Mouse (Mus musculus): ENCODE results near the gene Bri3. TPM values are rescaled to one million over a fixed set of nuclear protein-coding genes. Genes with fewer than 3 reads are reported as not detected.

The Bri3 gene
- total RNA-seq, 1 experiment from 2014 or later, result 15.3 TPM

GRCm38 (mm10) chr5:144278374-144278960 lies 34.2 kb downstream of the Bri3 start:
- no peak for ATAC-seq (replicated peaks in 1 of 2; ENCODE audit: insufficient read depth in 1 of 2, low FRiP score in 2 of 2, low TSS enrichment in 1 of 2, low read depth in 1 of 2, poor library complexity in 2 of 2, severe bottlenecking in 2 of 2)

DNA sequence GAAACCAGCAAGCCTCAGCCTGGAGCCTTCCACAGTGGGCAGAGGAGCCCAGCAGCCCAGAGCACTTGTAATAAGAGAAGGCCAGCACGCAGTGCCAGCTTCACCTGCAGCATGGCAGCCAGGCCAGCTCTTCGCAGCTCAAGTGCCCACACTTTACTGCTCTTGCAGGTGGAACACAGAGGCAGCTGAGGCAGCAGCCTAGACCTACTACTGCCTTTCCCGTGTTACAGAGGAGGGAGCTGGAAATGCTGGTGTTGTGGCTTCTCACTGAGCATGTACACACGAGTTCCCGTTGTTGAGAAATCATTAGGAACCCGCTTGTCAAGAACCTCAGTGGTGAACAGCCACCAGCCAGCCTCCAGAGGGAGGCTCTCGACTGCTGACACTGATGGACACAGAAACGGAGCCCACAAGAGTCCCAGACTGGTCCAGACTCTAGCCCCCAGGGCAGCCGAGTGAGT lies 34.9 kb downstream of the Bri3 start:
- no peak for ATAC-seq (replicated peaks in 1 of 2; ENCODE audit: insufficient read depth in 1 of 2, low FRiP score in 2 of 2, low TSS enrichment in 1 of 2, low read depth in 1 of 2, poor library complexity in 2 of 2, severe bottlenecking in 2 of 2)

- ATAC-seq (replicated peaks in 1 of 2; ENCODE audit: insufficient read depth in 1 of 2, low FRiP score in 2 of 2, low TSS enrichment in 1 of 2, low read depth in 1 of 2, poor library complexity in 2 of 2, severe bottlenecking in 2 of 2), result no peak
Measured at GRCm38 (mm10) chr5:144279926-144280325, 35.7 kb downstream of the Bri3 start.

GRCm38 (mm10) chr5:144282470-144283260 lies 38.4 kb downstream of the Bri3 start:
- ATAC-seq (replicated peaks in 1 of 2; ENCODE audit: insufficient read depth in 1 of 2, low FRiP score in 2 of 2, low TSS enrichment in 1 of 2, low read depth in 1 of 2, poor library complexity in 2 of 2, severe bottlenecking in 2 of 2), result no peak

GRCm38 (mm10) chr5:144283551-144284031 lies 39.4 kb downstream of the Bri3 start:
- ATAC-seq (replicated peaks in 1 of 2; ENCODE audit: insufficient read depth in 1 of 2, low FRiP score in 2 of 2, low TSS enrichment in 1 of 2, low read depth in 1 of 2, poor library complexity in 2 of 2, severe bottlenecking in 2 of 2), result peak; percentile 79 to 82

- ATAC-seq (replicated peaks in 1 of 2; ENCODE audit: insufficient read depth in 1 of 2, low FRiP score in 2 of 2, low TSS enrichment in 1 of 2, low read depth in 1 of 2, poor library complexity in 2 of 2, severe bottlenecking in 2 of 2), result no peak
Measured at GRCm38 (mm10) chr5:144284599-144284998, 40.4 kb downstream of the Bri3 start.

- no peak for ATAC-seq (replicated peaks in 1 of 2; ENCODE audit: insufficient read depth in 1 of 2, low FRiP score in 2 of 2, low TSS enrichment in 1 of 2, low read depth in 1 of 2, poor library complexity in 2 of 2, severe bottlenecking in 2 of 2)
Measured at GRCm38 (mm10) chr5:144286591-144287266, 42.5 kb downstream of the Bri3 start.

DNA sequence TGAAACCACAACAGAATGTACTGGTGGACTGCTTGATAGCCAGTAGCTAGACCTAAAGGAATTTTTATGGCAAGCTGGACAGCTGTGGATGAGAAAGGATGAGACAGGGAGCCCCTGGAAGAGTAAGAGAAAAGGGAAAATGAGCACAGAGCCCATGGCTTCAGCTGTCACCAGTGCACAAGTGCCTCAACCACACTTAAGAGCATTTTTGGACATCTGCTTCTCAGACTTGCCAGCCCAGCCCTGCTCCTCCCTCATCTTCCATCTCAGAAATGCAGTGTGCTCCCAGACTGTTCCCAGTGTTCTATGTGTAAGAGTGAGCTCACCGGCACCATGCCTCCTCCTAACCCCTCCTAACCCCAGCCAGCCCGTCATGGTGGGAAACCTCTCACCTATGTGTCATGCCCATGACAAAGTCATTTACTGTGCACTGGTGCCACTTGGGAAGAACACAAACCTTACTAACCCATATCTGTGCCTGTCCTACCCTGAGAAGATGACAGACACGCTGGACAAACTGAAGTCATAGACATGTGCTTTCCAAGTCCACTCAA lies 43.1 kb downstream of the Bri3 start:
- ATAC-seq (replicated peaks in 1 of 2; ENCODE audit: insufficient read depth in 1 of 2, low FRiP score in 2 of 2, low TSS enrichment in 1 of 2, low read depth in 1 of 2, poor library complexity in 2 of 2, severe bottlenecking in 2 of 2), result no peak

- ATAC-seq (replicated peaks in 1 of 2; ENCODE audit: insufficient read depth in 1 of 2, low FRiP score in 2 of 2, low TSS enrichment in 1 of 2, low read depth in 1 of 2, poor library complexity in 2 of 2, severe bottlenecking in 2 of 2), result no peak
Measured at GRCm38 (mm10) chr5:144288391-144288790, 44.2 kb downstream of the Bri3 start.

- no peak for ATAC-seq (replicated peaks in 1 of 2; ENCODE audit: insufficient read depth in 1 of 2, low FRiP score in 2 of 2, low TSS enrichment in 1 of 2, low read depth in 1 of 2, poor library complexity in 2 of 2, severe bottlenecking in 2 of 2)
Measured at GRCm38 (mm10) chr5:144289769-144290440, 45.7 kb downstream of the Bri3 start.

DNA sequence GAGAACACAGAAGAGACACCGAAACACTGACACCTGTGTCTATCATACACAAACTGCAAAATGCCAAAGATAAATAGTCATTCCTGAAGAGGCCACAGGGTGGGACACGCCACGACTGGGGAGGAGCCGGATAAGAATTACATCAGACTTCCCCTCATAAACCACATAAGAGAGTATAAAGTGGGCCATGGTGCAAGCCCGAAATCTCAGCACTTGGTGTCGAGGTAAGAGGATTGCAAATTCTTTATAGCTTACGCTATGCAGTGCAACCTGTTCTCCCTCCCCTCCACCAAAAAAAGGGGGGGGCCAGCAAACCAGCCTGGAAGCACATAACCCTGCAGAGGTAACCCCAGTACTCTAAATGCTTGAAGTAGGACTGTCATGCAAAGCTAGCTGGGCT lies 50.7 kb downstream of the Bri3 start:
- ATAC-seq (replicated peaks in 1 of 2; ENCODE audit: insufficient read depth in 1 of 2, low FRiP score in 2 of 2, low TSS enrichment in 1 of 2, low read depth in 1 of 2, poor library complexity in 2 of 2, severe bottlenecking in 2 of 2), result peak; percentile 37 to 53; a peak in 2 of 4 replicates

- ATAC-seq (replicated peaks in 1 of 2; ENCODE audit: insufficient read depth in 1 of 2, low FRiP score in 2 of 2, low TSS enrichment in 1 of 2, low read depth in 1 of 2, poor library complexity in 2 of 2, severe bottlenecking in 2 of 2), result no peak
Measured at GRCm38 (mm10) chr5:144295357-144295756, 51.1 kb downstream of the Bri3 start.

DNA sequence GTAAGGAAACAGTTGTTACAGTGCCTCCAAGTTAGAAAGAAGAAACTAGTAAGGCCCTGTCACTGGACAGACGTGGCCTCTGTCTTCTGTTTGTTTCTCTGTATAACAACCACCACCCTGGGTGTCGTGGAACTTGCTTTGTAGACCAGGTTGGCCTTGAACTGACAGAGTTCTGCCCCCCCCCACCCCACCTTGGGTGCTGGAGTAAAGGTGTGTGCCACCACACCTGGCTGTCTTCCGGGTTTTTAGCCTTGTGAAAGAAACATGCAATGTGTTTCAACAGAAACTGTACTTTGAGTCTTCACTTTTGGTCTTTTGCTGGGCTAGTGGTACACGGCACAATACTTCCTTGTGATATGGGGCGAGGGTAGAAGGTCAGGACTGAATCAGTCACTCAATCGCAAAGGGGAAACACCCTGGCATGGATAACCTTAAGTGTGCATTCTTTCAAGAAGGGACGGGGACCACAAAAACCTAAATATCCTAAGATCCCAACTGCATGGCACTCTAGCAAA lies 51.9 kb downstream of the Bri3 start:
- ATAC-seq (replicated peaks in 1 of 2; ENCODE audit: insufficient read depth in 1 of 2, low FRiP score in 2 of 2, low TSS enrichment in 1 of 2, low read depth in 1 of 2, poor library complexity in 2 of 2, severe bottlenecking in 2 of 2), result no peak

DNA sequence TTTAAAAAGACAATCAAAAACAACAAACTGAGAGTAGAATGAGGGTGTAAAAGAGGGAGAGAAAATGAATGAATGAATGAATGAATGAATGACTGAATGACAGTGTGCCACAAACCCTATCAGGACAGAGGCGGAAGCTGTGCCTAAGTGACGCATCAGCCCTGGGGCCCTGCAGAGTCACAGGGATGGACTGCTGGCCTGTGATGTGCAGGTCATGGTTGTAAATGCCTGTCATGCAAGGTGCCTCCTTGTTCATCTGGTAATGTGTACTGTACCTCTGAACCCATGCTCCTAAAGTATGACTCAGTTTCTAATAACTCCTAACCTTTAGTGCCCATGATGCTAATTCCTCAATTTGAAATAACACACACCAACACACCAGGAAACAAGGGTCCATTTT lies 58.8 kb downstream of the Bri3 start:
- ATAC-seq (replicated peaks in 1 of 2; ENCODE audit: insufficient read depth in 1 of 2, low FRiP score in 2 of 2, low TSS enrichment in 1 of 2, low read depth in 1 of 2, poor library complexity in 2 of 2, severe bottlenecking in 2 of 2), result no peak

- no peak for ATAC-seq (replicated peaks in 1 of 2; ENCODE audit: insufficient read depth in 1 of 2, low FRiP score in 2 of 2, low TSS enrichment in 1 of 2, low read depth in 1 of 2, poor library complexity in 2 of 2, severe bottlenecking in 2 of 2)
Measured at GRCm38 (mm10) chr5:144308929-144309328, 64.7 kb downstream of the Bri3 start.

- ATAC-seq (replicated peaks in 1 of 2; ENCODE audit: insufficient read depth in 1 of 2, low FRiP score in 2 of 2, low TSS enrichment in 1 of 2, low read depth in 1 of 2, poor library complexity in 2 of 2, severe bottlenecking in 2 of 2), result peak in 1 of 2 experiments; percentile 43; a peak in 2 of 4 replicates
Measured at GRCm38 (mm10) chr5:144312183-144312582, 67.9 kb downstream of the Bri3 start.

GRCm38 (mm10) chr5:144313335-144313734 lies 69.1 kb downstream of the Bri3 start:
- peak; percentile 34 to 59; a peak in 3 of 4 replicates for ATAC-seq (replicated peaks in 1 of 2; ENCODE audit: insufficient read depth in 1 of 2, low FRiP score in 2 of 2, low TSS enrichment in 1 of 2, low read depth in 1 of 2, poor library complexity in 2 of 2, severe bottlenecking in 2 of 2)

All from hematopoietic stem cell, adult 5-6 weeks (primary cell).